Mouse (Mus musculus) spleen, adult 2 months (tissue): Measurements from ENCODE around the gene Ptpn21.

Experiments used
- CTCF ChIP-seq: fragments of 200-500 bp; IDR thresholded peaks from 2 replicates; pipeline ENCODE4 v1.5.1; 2011; ENCODE audit warnings: mild to moderate bottlenecking, inconsistent platforms; ENCODE audit not compliant: insufficient read depth, insufficient read length, insufficient replicate concordance; ENCODE audit errors: extremely low read depth
- POLR2A ChIP-seq: fragments of 200-500 bp; IDR thresholded peaks from 2 replicates; pipeline ENCODE4 v1.6.1; 2011; ENCODE audit warnings: low read depth, low read length, inconsistent platforms

DNA sequence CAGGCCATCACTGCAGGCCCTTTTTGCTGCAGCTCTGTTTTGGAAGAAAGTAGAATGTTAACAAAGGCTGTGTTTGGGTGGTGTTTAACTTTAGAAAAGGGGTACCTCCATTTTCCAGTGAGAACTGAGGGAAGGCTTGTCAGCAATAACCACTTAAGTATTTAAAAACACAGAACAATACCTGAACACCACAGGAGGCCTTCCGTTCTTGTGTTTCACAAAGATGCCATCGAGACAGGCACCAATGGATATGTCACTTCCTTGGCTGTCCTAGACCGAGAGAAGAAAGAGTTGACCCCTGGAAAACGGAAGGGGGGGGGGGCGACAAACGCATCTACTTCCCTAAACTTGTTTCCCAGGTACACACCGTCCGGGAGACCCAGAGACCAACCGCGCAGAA, 33.2 kb downstream of the Ptpn21 start:
- TF ChIP-seq POLR2A, result no peak
- TF ChIP-seq CTCF, result no peak
